Comparison of ENCODE assay signal across 11 mouse cellular contexts in genomic region chr11:59300185-59300584, GRCm38 (mm10). TPM values are rescaled to one million over a fixed set of nuclear protein-coding genes. Genes with fewer than 3 reads are reported as not detected.
A peak's percentile ranks its signal among the peaks of the same experiment; 100 is the strongest.
DNase-seq lines count a peak whose midpoint lies in the region; ATAC-seq and TF ChIP-seq lines count a peak whose summit lies in the region.
"Had no signal": no experiment of that assay in that cellular context is flagged by ENCODE, and none has a peak within 500 bp of the region (broad histone marks: within the 10 kb centered on the region; RNA-seq: fewer than 3 reads in every experiment).

No protein-coding gene starts in this region.

- H3K4me2 ChIP-seq in neural tube, embryonic 15.5 days: no peak overlapping the region

- H3K27ac ChIP-seq in left cerebral cortex, adult 2 months: no peak overlapping the region
- H3K27ac ChIP-seq in MEL (ENCODE audit: control insufficient read depth, low read depth, low read length): no peak overlapping the region
- H3K27ac ChIP-seq in neural tube, embryonic 15.5 days (replicated peaks): no peak overlapping the region

- H3K27me3 ChIP-seq in MEL (ENCODE audit: control insufficient read depth in 1 of 2, insufficient read depth in 2 of 2, low read length in 2 of 2): peaks cover 19 to 24% of the 10 kb centered on the region in 2 experiments
- peaks cover 50% of the 10 kb centered on the region for H3K27me3 ChIP-seq in neural tube, embryonic 15.5 days (replicated peaks)

- H3K9ac ChIP-seq in MEL (ENCODE audit: control insufficient read depth, low read depth, low read length, poor library complexity, severe bottlenecking): no peak overlapping the region
- no peak overlapping the region for H3K9ac ChIP-seq in neural tube, embryonic 15.5 days (replicated peaks)

- peak; percentile 64 for TF ChIP-seq RAD21 in MEL (IDR thresholded peaks at IDR 0.05; ENCODE audit: low read depth, low read length)

- H3K79me2 ChIP-seq in MEL (ENCODE audit: control insufficient read depth, insufficient read depth, low read length, poor library complexity): no peaks in the 10 kb centered on the region

- TF ChIP-seq CTCF in left cerebral cortex, adult 2 months (IDR thresholded peaks at IDR 0.05): peak; percentile 64
- TF ChIP-seq CTCF in MEL (IDR thresholded peaks at IDR 0.05 in 2 of 3, conservative IDR thresholded peaks at IDR 0.05 in 1 of 3; ENCODE audit: control insufficient read depth in 1 of 3, insufficient read depth in 1 of 3, low read depth in 2 of 3, low read length in 3 of 3, poor library complexity in 1 of 3, severe bottlenecking in 1 of 3): peak; percentile 43 to 70 (median 65)

- H3K4me3 ChIP-seq in left cerebral cortex, adult 2 months: no peak overlapping the region
- no peak overlapping the region for H3K4me3 ChIP-seq in MEL (ENCODE audit: control insufficient read depth in 1 of 2, insufficient read depth in 1 of 2, low read depth in 2 of 2, low read length in 2 of 2)
- H3K4me3 ChIP-seq in neural tube, embryonic 15.5 days (replicated peaks): no peak overlapping the region
- H3K4me3 ChIP-seq: erythroblast, embryonic 14.5 days; megakaryocyte, embryonic 14.5 days had no signal

- peak; percentile 55 for DNase-seq in adrenal gland, postnatal 14 days
- no peak for DNase-seq in adrenal gland, adult 8-10 months
- no peak for DNase-seq in left cerebral cortex, adult 2 months (ENCODE audit: extremely low spot score in 1 of 2, low spot score in 2 of 2)
- no peak for DNase-seq in left cerebral cortex, adult 18-20 months (ENCODE audit: low spot score in 2 of 2)
- DNase-seq in MEL (ENCODE audit: low read depth, low spot score): peak; percentile 63
- DNase-seq in lung, postnatal 14 days: peak; percentile 49
- DNase-seq in right cerebral cortex, adult 2 months (ENCODE audit: low spot score in 2 of 2): no peak

- no peak for TF ChIP-seq EP300 in MEL (IDR thresholded peaks at IDR 0.05; ENCODE audit: low read depth in 1 of 2, low read length in 2 of 2)

- TF ChIP-seq POLR2A in MEL (IDR thresholded peaks at IDR 0.05; ENCODE audit: control insufficient read depth in 1 of 2, insufficient read depth in 1 of 2, low read depth in 1 of 2, low read length in 2 of 2, poor library complexity in 1 of 2): no peak

- intact Hi-C loops in left cerebral cortex, adult 2 months (cut with DNase I): no loop called here

- H3K9me3 ChIP-seq in MEL (replicated peaks; ENCODE audit: insufficient read depth, low read length): no peaks in the 10 kb centered on the region
- no peaks in the 10 kb centered on the region for H3K9me3 ChIP-seq in neural tube, embryonic 15.5 days (replicated peaks)
- H3K9me3 ChIP-seq: G1E; megakaryocyte, embryonic 14.5 days had no signal

- 18% methylated on average over 3 of the region's 3 CpGs for WGBS in neural tube, embryonic 15.5 days

- no peak for ATAC-seq in neural tube, embryonic 15.5 days (ENCODE audit: low FRiP score)

- no peaks in the 10 kb centered on the region for H3K36me3 ChIP-seq in MEL (ENCODE audit: control insufficient read depth in 1 of 2, insufficient read depth in 2 of 2, low read length in 2 of 2)
- H3K36me3 ChIP-seq in neural tube, embryonic 15.5 days: no peaks in the 10 kb centered on the region
- H3K36me3 ChIP-seq: G1E had no signal

- peaks cover 0 to 7% of the 10 kb centered on the region in 2 experiments; a peak in 1 of 4 replicates for H3K4me1 ChIP-seq in MEL (ENCODE audit: control insufficient read depth in 1 of 2, insufficient read depth in 2 of 2, low read length in 2 of 2)
- 0 out of 2 replicates have a peak, but pooled peaks cover 2% of the 10 kb centered on the region for H3K4me1 ChIP-seq in neural tube, embryonic 15.5 days

TF ChIP-seq in MEL, 35 proteins besides CTCF, POLR2A, EP300 and RAD21:
- no peak for TF ChIP-seq TAL1 (IDR thresholded peaks at IDR 0.05; ENCODE audit: low read length)
- TF ChIP-seq CHD1 (IDR thresholded peaks at IDR 0.05; ENCODE audit: low read depth, low read length): no peak
- no peak for TF ChIP-seq CHD2 (IDR thresholded peaks at IDR 0.05; ENCODE audit: low read length)
- no peak for TF ChIP-seq POLR2AphosphoS5 (IDR thresholded peaks at IDR 0.05; ENCODE audit: borderline replicate concordance, low read depth, low read length)
- peak; percentile 85 for TF ChIP-seq SMC3 (IDR thresholded peaks at IDR 0.05; ENCODE audit: low read depth, low read length)
- TF ChIP-seq ZC3H11A (IDR thresholded peaks at IDR 0.05; ENCODE audit: low read depth, low read length): peak; percentile 67
- TF ChIP-seq UBTF (IDR thresholded peaks at IDR 0.05; ENCODE audit: borderline replicate concordance, insufficient read depth, low read depth, low read length): no peak
- TF ChIP-seq ZNF384 (IDR thresholded peaks at IDR 0.05; ENCODE audit: low read depth, low read length): no peak
- no peak for TF ChIP-seq BHLHE40 (IDR thresholded peaks at IDR 0.05; ENCODE audit: borderline replicate concordance, low read depth, low read length)
- no peak for TF ChIP-seq ZMIZ1 (IDR thresholded peaks at IDR 0.05; ENCODE audit: low read depth, low read length)
- TF ChIP-seq JUND (IDR thresholded peaks at IDR 0.05; ENCODE audit: low read depth, low read length): no peak
- no peak for TF ChIP-seq MEF2A (IDR thresholded peaks at IDR 0.05; ENCODE audit: extremely low read depth, insufficient replicate concordance, low read depth, low read length, poor library complexity, severe bottlenecking)
TF ChIP-seq in MEL: peak in this region for 2.

RNA-seq across cellular contexts. Expression of gene Wnt9a, which starts 6.5 kb away (rescaled TPM):
- 0.98 and 1.1 TPM in 2 replicates for total RNA-seq in adrenal gland, postnatal 14 days (2021)
- 1 to 10 TPM; 1.2 to 1.5 (median 1.5) TPM for total RNA-seq in adrenal gland, adult 8-10 months (2022)
- 10 to 100 TPM; 12.2 to 19.7 TPM for total RNA-seq in left cerebral cortex, adult 2 months (2021)
- total RNA-seq in left cerebral cortex, adult 18-20 months (2021): 10 to 100 TPM; 11.9 to 17.2 TPM
- not detected in 2 replicates for total RNA-seq in MEL (2012; rRNA removed)
- polyA plus RNA-seq in MEL (2012; ENCODE audit: insufficient read depth in 1 of 2, insufficient read length in 2 of 2, low read depth in 1 of 2, low replicate concordance in 2 of 2, missing spikeins in 1 of 2): not detected
- 2.6 and 3.0 TPM in 2 replicates for polyA plus RNA-seq in neural tube, embryonic 15.5 days (2015; fragmentation: Nextera tagmentation; extraction: Ambion mirVana)
- polyA plus RNA-seq: erythroblast, embryonic 14.5 days; G1E had no signal

RNA-seq across cellular contexts. Expression of gene Wnt3a, which starts 9.6 kb away (rescaled TPM):
- total RNA-seq in adrenal gland, postnatal 14 days (2021): not detected in 2 replicates
- not detected for total RNA-seq in adrenal gland, adult 8-10 months (2022)
- total RNA-seq in left cerebral cortex, adult 2 months (2021): not detected
- under 1 TPM in 1 of 2 experiments, not detected in 1; 0.12 TPM for total RNA-seq in left cerebral cortex, adult 18-20 months (2021)
- total RNA-seq in MEL (2012; rRNA removed): not detected in 2 replicates
- not detected for polyA plus RNA-seq in MEL (2012; ENCODE audit: insufficient read depth in 1 of 2, insufficient read length in 2 of 2, low read depth in 1 of 2, low replicate concordance in 2 of 2, missing spikeins in 1 of 2)
- 0.14 and 0.35 TPM in 2 replicates for polyA plus RNA-seq in neural tube, embryonic 15.5 days (2015; fragmentation: Nextera tagmentation; extraction: Ambion mirVana)
- total RNA-seq: G1E had no signal
- polyA plus RNA-seq: G1E had no signal

Comparison
In these comparisons a context has a peak if more than half of its experiments do, and no peak if none do; other contexts are left out.
1. DNase-seq: peak in adrenal gland, postnatal 14 days (single experiment), MEL (single experiment) and lung, postnatal 14 days (single experiment); none in adrenal gland, adult 8-10 months (single experiment), left cerebral cortex, adult 2 months (0 of 2), left cerebral cortex, adult 18-20 months (0 of 2) and right cerebral cortex, adult 2 months (0 of 2).